Comparison of ENCODE assay signal across 26 mouse cellular contexts in the genomic region with DNA sequence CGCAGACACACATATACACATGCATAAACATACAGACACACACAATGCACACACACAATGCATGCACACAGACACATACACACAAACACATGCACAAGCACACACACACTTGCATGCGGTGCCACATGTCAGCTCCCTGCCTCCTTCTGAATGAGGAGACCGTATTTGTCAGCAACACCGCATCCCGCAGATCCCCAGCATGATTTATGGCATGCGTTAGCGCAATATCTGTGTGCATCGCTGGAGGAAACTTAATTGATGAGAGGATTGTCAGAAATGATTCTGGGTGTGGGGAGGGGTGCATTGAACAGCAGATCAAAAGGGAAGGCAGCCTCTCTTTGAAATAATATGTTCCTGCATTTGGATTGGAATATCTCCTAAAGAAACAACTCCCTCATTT.
DNase-seq lines count a peak whose midpoint lies in the region; ATAC-seq lines count a peak whose summit lies in the region.
"Had no signal": no experiment of that assay in that cellular context is flagged by ENCODE, and none has a peak within 500 bp of the region (broad histone marks: within the 10 kb centered on the region; RNA-seq: fewer than 3 reads in every experiment).

No protein-coding gene starts in this region.

- H3K9ac ChIP-seq in hindbrain, embryonic 13.5 days = no peak overlapping the region
- H3K9ac ChIP-seq in midbrain, embryonic 15.5 days = no peak overlapping the region
- H3K9ac ChIP-seq: embryonic facial prominence, embryonic 15.5 days; heart, embryonic 12.5 days; liver, embryonic 13.5 days; midbrain, embryonic 12.5 days; stomach, embryonic 15.5 days had no signal

- peaks cover 85% of the 10 kb centered on the region for H3K9me3 ChIP-seq in megakaryocyte, embryonic 14.5 days
- no peaks in the 10 kb centered on the region for H3K9me3 ChIP-seq in hindbrain, embryonic 10.5 days
- no peaks in the 10 kb centered on the region for H3K9me3 ChIP-seq in hindbrain, embryonic 13.5 days
- H3K9me3 ChIP-seq in midbrain, embryonic 15.5 days = no peaks in the 10 kb centered on the region
- H3K9me3 ChIP-seq: embryonic facial prominence, embryonic 15.5 days; heart, embryonic 12.5 days; midbrain, embryonic 12.5 days; stomach, embryonic 15.5 days had no signal

- H3K4me3 ChIP-seq in megakaryocyte, embryonic 14.5 days (replicated peaks) = peak overlapping the region; percentile 77
- H3K4me3 ChIP-seq in hindbrain, embryonic 10.5 days = no peak overlapping the region
- no peak overlapping the region for H3K4me3 ChIP-seq in hindbrain, embryonic 13.5 days
- H3K4me3 ChIP-seq in midbrain, embryonic 15.5 days = no peak overlapping the region
- H3K4me3 ChIP-seq: embryonic facial prominence, embryonic 15.5 days; heart, embryonic 12.5 days; liver, embryonic 13.5 days; midbrain, embryonic 12.5 days; stomach, embryonic 15.5 days had no signal

- DNase-seq in hindbrain, embryonic 10.5 days (ENCODE audit: low spot score) = no peak
- no peak for DNase-seq in lung, postnatal 10 days
- DNase-seq: B cell, adult 2 months; cerebellum, adult 11 months; cerebellum, adult 9-11 months; gastrocnemius, postnatal 25 days; heart, adult 18-20 months; heart, postnatal 10 days; layer of hippocampus, adult 9-11 months; liver, embryonic 13.5 days; lung, adult 2 months; right cerebral cortex, adult 18-20 months; thymus, postnatal 36 days had no signal

- H3K27ac ChIP-seq in hindbrain, embryonic 10.5 days = peak overlapping the region; percentile 79; the same call in 1 of the 2 replicates
- peak overlapping the region; percentile 73 for H3K27ac ChIP-seq in hindbrain, embryonic 13.5 days
- H3K27ac ChIP-seq in midbrain, embryonic 15.5 days = peak overlapping the region; percentile 42; the same call in 1 of the 2 replicates
- H3K27ac ChIP-seq: embryonic facial prominence, embryonic 15.5 days; liver, embryonic 13.5 days; stomach, embryonic 15.5 days had no signal

- WGBS in hindbrain, embryonic 10.5 days = 88% methylated on average over 8 of the region's 8 CpGs
- WGBS in hindbrain, embryonic 13.5 days = 47% methylated on average over 8 of the region's 8 CpGs
- 61% methylated on average over 8 of the region's 8 CpGs for WGBS in midbrain, embryonic 15.5 days

- no peak overlapping the region for H3K4me2 ChIP-seq in hindbrain, embryonic 13.5 days
- H3K4me2 ChIP-seq in midbrain, embryonic 15.5 days = no peak overlapping the region
- H3K4me2 ChIP-seq: embryonic facial prominence, embryonic 15.5 days; heart, embryonic 12.5 days; liver, embryonic 13.5 days; midbrain, embryonic 12.5 days; stomach, embryonic 15.5 days had no signal

- H3K4me1 ChIP-seq in megakaryocyte, embryonic 14.5 days = no peaks in the 10 kb centered on the region; the same call in 1 of the 2 replicates
- H3K4me1 ChIP-seq in hindbrain, embryonic 10.5 days (replicated peaks) = peaks cover 47% of the 10 kb centered on the region
- peaks cover 45% of the 10 kb centered on the region for H3K4me1 ChIP-seq in hindbrain, embryonic 13.5 days (replicated peaks)
- peaks cover 44% of the 10 kb centered on the region for H3K4me1 ChIP-seq in midbrain, embryonic 15.5 days
- H3K4me1 ChIP-seq: embryonic facial prominence, embryonic 15.5 days; heart, embryonic 12.5 days; liver, embryonic 13.5 days; stomach, embryonic 15.5 days had no signal

- no peak for ATAC-seq in megakaryocyte, adult 5-6 weeks (ENCODE audit: poor library complexity, severe bottlenecking)
- ATAC-seq in hindbrain, embryonic 13.5 days (ENCODE audit: low FRiP score) = peak; percentile 3; the same call in 1 of the 2 replicates
- ATAC-seq in midbrain, embryonic 15.5 days (replicated peaks) = no peak
- no peak for ATAC-seq in megakaryocyte progenitor cell, adult 5-6 weeks (replicated peaks; ENCODE audit: poor library complexity)
- ATAC-seq: intestine, postnatal 0 days; Patski had no signal

- no peaks in the 10 kb centered on the region for H3K36me3 ChIP-seq in megakaryocyte, embryonic 14.5 days (replicated peaks; ENCODE audit: low read length)
- no peaks in the 10 kb centered on the region for H3K36me3 ChIP-seq in hindbrain, embryonic 10.5 days
- no peaks in the 10 kb centered on the region for H3K36me3 ChIP-seq in hindbrain, embryonic 13.5 days
- no peaks in the 10 kb centered on the region for H3K36me3 ChIP-seq in midbrain, embryonic 15.5 days (replicated peaks)
- H3K36me3 ChIP-seq: embryonic facial prominence, embryonic 15.5 days; G1E; heart, embryonic 12.5 days; liver, embryonic 13.5 days; midbrain, embryonic 12.5 days; stomach, embryonic 15.5 days had no signal

- no peaks in the 10 kb centered on the region for H3K27me3 ChIP-seq in megakaryocyte, embryonic 14.5 days (replicated peaks)
- H3K27me3 ChIP-seq in hindbrain, embryonic 10.5 days (ENCODE audit: insufficient read depth, poor library complexity, severe bottlenecking) = no peaks in the 10 kb centered on the region; the same call in none of the 2 replicates
- H3K27me3 ChIP-seq in hindbrain, embryonic 13.5 days = no peaks in the 10 kb centered on the region; the same call in 1 of the 2 replicates
- no peaks in the 10 kb centered on the region for H3K27me3 ChIP-seq in midbrain, embryonic 15.5 days (replicated peaks)
- H3K27me3 ChIP-seq: CH12.LX; embryonic facial prominence, embryonic 15.5 days; heart, embryonic 12.5 days; liver, embryonic 13.5 days; Patski; stomach, embryonic 15.5 days had no signal
